Mouse (Mus musculus): ENCODE results near the gene Neo1. TPM values are rescaled to one million over a fixed set of nuclear protein-coding genes. Genes with fewer than 3 reads are reported as not detected.
A peak's percentile ranks its signal among the peaks of the same experiment; 100 is the strongest.

The Neo1 gene
- total and polyA plus RNA-seq, 2 experiments, result 4.4 to 9.3 TPM

DNA sequence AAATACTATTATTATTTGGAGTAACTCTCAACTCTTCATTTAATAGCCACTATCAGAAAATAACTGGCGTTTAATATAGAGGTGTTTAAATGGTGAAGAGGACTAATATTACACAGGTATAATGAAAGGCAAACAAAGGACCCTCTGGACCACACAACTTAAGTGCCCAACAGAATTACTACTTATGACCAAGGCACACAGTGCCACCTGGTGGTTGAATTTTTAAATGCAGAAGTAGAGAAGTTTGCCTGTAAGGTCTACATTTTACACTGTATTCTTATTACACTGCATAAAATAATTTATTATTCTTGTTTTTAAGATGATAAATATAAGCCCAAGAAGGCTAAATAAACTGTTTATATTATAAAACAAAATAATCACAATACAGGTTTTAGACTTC, 108.1 kb downstream of the Neo1 start:
- no peaks in the 10 kb centered on the region for H3K79me2 ChIP-seq (ENCODE audit: control insufficient read depth, insufficient read depth, low read length)
- no peak overlapping the region for H3K27ac ChIP-seq (replicated peaks; ENCODE audit: insufficient read depth, low read depth, low read length)
- no peaks in the 10 kb centered on the region for H3K4me1 ChIP-seq (ENCODE audit: control insufficient read depth, insufficient read depth, low read length)
- WGBS, result 31% methylated on average over 1 of the region's 1 CpGs
- H3K36me3 ChIP-seq (ENCODE audit: control insufficient read depth, insufficient read depth, low read length), result peaks cover 2% of the 10 kb centered on the region; the same call in 1 of the 2 replicates
- peak; percentile 43 for DNase-seq (ENCODE audit: extremely low read depth, low read depth, low spot score)
- no peak overlapping the region for H3K4me3 ChIP-seq (ENCODE audit: insufficient read depth, low read depth, low read length)
- H3K9ac ChIP-seq (ENCODE audit: low read depth, low read length), result no peak overlapping the region
- TF ChIP-seq CTCF (IDR thresholded peaks at IDR 0.05; ENCODE audit: low read depth, low read length), result peak; percentile 43
- TF ChIP-seq POLR2A (IDR thresholded peaks at IDR 0.05; ENCODE audit: extremely low read depth, insufficient read depth, low read length), result no peak
- H3K27me3 ChIP-seq (ENCODE audit: control insufficient read depth, insufficient read depth, low read length), result no peaks in the 10 kb centered on the region

DNA sequence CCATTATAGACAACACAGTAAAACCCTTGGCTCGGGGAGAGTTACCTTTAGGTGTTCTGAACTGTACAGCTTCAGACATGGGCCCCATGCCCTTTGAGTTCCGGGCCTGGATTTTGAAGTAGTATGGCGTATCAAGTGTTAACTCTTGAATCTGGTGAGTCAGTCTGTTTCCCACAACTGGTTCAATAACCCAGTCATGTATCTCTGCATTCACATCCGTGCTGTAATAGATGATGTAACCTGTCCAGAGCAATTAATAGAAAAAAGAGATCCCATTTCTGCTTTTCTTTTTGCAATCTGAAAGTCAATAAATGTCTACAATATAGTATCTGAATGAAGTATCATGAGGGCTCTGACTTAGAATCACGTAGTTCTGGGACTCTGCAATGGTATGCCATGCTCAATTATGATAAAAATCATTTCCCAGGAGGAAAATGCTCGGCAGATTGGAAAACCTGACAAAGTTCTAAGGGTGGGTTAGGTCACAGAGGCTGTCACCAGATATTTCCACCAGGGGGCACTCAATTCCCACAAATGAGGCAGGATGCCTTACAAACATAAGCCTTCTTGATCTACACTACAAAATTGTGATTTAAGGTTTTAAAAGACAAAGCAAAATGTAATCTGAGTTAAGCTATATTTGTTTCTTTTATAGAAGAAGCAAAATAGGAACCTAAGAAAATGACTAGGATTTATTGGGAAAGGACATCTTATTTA, 133.2 kb downstream of the Neo1 start:
- TF ChIP-seq POLR2A (IDR thresholded peaks at IDR 0.05; ENCODE audit: extremely low read depth, insufficient read depth, low read length) (no peak), CTCF (IDR thresholded peaks at IDR 0.05; ENCODE audit: low read depth, low read length) (peak; percentile 50)
- Histone ChIP-seq H3K27me3 (ENCODE audit: control insufficient read depth, insufficient read depth, low read length) (no peaks in the 10 kb centered on the region), H3K9ac (ENCODE audit: low read depth, low read length) (no peak overlapping the region), H3K79me2 (ENCODE audit: control insufficient read depth, insufficient read depth, low read length) (no peaks in the 10 kb centered on the region), H3K4me1 (ENCODE audit: control insufficient read depth, insufficient read depth, low read length) (no peaks in the 10 kb centered on the region), H3K27ac (replicated peaks; ENCODE audit: insufficient read depth, low read depth, low read length) (no peak overlapping the region), H3K4me3 (ENCODE audit: insufficient read depth, low read depth, low read length) (no peak overlapping the region), H3K36me3 (ENCODE audit: control insufficient read depth, insufficient read depth, low read length) (peaks cover 24% of the 10 kb centered on the region)
- peak; percentile 9 for DNase-seq (ENCODE audit: extremely low read depth, low read depth, low spot score)
- WGBS, result 68% methylated on average over 6 of the region's 6 CpGs

DNA sequence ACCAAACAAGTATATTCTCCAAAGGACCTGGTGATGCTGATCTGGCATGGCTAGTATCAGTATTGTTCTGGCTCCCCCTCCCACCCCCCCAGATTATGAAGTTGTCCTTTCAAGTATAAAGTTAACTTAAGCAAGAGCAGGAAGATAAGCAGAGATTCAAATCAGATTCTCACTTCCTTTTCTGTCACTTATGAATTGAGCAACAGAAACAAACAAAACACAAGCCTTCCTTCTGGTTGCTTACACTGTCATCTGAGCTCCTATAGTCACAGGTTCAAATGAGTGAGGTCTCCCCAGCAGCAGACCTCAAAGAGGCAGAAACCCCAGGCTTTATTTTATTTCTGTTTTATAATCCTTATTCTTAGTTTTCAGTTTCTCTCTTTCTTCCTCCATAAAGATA, 136.6 kb downstream of the Neo1 start:
- TF ChIP-seq POLR2A (IDR thresholded peaks at IDR 0.05; ENCODE audit: extremely low read depth, insufficient read depth, low read length), result no peak
- no peak for TF ChIP-seq CTCF (IDR thresholded peaks at IDR 0.05; ENCODE audit: low read depth, low read length)
- peaks cover 13% of the 10 kb centered on the region for H3K36me3 ChIP-seq (ENCODE audit: control insufficient read depth, insufficient read depth, low read length)
- peak; percentile 11 for DNase-seq (ENCODE audit: extremely low read depth, low read depth, low spot score)
- no peaks in the 10 kb centered on the region for H3K4me1 ChIP-seq (ENCODE audit: control insufficient read depth, insufficient read depth, low read length)
- H3K27ac ChIP-seq (replicated peaks; ENCODE audit: insufficient read depth, low read depth, low read length), result no peak overlapping the region; the same call in 1 of the 2 replicates
- H3K4me3 ChIP-seq (ENCODE audit: insufficient read depth, low read depth, low read length), result no peak overlapping the region
- no peaks in the 10 kb centered on the region for H3K27me3 ChIP-seq (ENCODE audit: control insufficient read depth, insufficient read depth, low read length)
- no peaks in the 10 kb centered on the region for H3K79me2 ChIP-seq (ENCODE audit: control insufficient read depth, insufficient read depth, low read length)
- no peak overlapping the region for H3K9ac ChIP-seq (ENCODE audit: low read depth, low read length)

DNA sequence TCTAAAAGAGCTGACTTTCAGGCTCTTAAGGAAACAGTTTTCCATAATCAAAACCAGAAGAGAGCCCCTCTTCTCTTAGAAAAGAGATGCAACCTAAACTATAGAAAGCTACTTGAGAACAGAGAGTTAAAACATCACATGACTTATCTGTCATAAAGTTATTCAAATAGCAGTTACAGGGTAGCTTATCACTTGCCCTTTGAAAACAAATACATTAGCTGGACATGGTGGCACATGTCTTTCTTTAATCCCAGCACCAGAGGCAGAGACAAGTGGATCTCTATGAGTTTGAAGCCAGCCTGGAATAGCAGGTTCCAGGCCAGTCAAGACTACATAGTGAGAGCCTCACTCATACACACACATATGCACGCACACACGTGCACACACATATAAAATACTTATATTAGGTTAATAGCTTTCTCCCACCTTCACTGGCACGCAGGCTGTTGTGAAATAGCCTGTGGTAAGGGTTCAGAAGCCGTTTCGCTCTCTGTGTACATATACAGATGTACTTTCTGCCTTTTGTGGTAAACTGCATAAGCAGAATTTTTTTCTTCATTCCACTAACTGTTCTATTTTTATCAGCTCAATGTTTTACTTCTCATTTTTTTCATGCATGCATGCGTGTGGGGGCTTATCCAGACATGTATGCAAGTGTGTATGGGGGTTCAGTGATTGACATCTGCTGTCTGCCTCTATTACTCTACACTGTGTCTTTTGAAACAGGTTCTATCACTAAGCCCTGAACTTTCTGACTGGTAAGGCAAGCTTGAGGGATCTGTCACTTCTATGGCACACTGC, 144.2 kb downstream of the Neo1 start:
- Histone ChIP-seq H3K4me1 (ENCODE audit: control insufficient read depth, insufficient read depth, low read length) (no peaks in the 10 kb centered on the region), H3K36me3 (ENCODE audit: control insufficient read depth, insufficient read depth, low read length) (peaks cover 36% of the 10 kb centered on the region), H3K79me2 (ENCODE audit: control insufficient read depth, insufficient read depth, low read length) (no peaks in the 10 kb centered on the region), H3K9ac (ENCODE audit: low read depth, low read length) (no peak overlapping the region), H3K4me3 (ENCODE audit: insufficient read depth, low read depth, low read length) (no peak overlapping the region), H3K27me3 (ENCODE audit: control insufficient read depth, insufficient read depth, low read length) (no peaks in the 10 kb centered on the region), H3K27ac (replicated peaks; ENCODE audit: insufficient read depth, low read depth, low read length) (no peak overlapping the region)
- 75% methylated on average over 6 of the region's 6 CpGs for WGBS
- DNase-seq (ENCODE audit: extremely low read depth, low read depth, low spot score), result no peak
- TF ChIP-seq POLR2A (IDR thresholded peaks at IDR 0.05; ENCODE audit: extremely low read depth, insufficient read depth, low read length) (no peak), CTCF (IDR thresholded peaks at IDR 0.05; ENCODE audit: low read depth, low read length) (no peak)

DNA sequence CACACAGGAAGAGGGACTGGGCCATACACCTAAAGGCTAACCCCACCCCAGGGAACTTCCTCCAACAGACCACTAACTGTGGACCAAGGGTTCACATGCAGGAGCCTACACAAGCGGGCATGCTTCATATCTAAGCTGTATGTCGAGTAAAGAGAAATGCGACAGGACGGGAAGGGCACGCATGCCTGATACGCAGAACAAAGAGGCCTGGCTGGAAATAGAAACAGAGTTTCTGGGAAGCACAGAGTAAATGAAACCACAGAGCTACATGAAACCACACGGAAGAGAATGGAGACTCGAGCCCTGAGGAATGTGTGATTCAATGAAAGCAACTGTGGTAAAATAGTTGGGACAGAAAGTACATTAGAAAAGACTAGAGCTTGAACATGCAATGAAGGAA, 145.3 kb downstream of the Neo1 start:
- Histone ChIP-seq H3K79me2 (ENCODE audit: control insufficient read depth, insufficient read depth, low read length) (no peaks in the 10 kb centered on the region), H3K27me3 (ENCODE audit: control insufficient read depth, insufficient read depth, low read length) (no peaks in the 10 kb centered on the region), H3K4me3 (ENCODE audit: insufficient read depth, low read depth, low read length) (no peak overlapping the region), H3K4me1 (ENCODE audit: control insufficient read depth, insufficient read depth, low read length) (no peaks in the 10 kb centered on the region), H3K27ac (replicated peaks; ENCODE audit: insufficient read depth, low read depth, low read length) (no peak overlapping the region), H3K36me3 (ENCODE audit: control insufficient read depth, insufficient read depth, low read length) (peaks cover 38% of the 10 kb centered on the region), H3K9ac (ENCODE audit: low read depth, low read length) (no peak overlapping the region)
- WGBS, result 91% methylated on average over 8 of the region's 8 CpGs
- DNase-seq (ENCODE audit: extremely low read depth, low read depth, low spot score), result no peak
- TF ChIP-seq POLR2A (IDR thresholded peaks at IDR 0.05; ENCODE audit: extremely low read depth, insufficient read depth, low read length) (no peak), CTCF (IDR thresholded peaks at IDR 0.05; ENCODE audit: low read depth, low read length) (no peak)

Measured in liver, adult 2 months (tissue).